In the genomic region with DNA sequence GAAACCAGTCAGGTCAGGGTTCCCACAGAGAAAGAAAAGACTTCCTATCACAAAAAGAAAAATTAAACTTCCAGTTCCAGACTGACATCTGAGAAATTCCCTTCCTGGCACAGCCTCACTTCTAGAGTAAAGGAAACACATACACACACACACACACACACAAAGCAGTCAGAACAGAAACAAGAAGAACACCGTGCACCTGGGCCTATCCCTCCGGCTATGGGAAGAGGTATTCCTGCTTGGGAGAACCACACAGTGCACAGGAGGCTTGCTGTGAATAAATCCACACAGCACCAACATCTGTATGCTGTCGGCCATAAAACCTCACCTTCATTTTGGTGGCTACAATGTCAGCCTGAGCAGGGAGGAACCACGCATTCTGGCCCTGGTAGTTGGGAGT, we compare ENCODE assay signal across 8 mouse cellular contexts. TPM values are rescaled to one million over a fixed set of nuclear protein-coding genes. Genes with fewer than 3 reads are reported as not detected.
DNase-seq lines count a peak whose midpoint lies in the region; ATAC-seq and TF ChIP-seq lines count a peak whose summit lies in the region.

No protein-coding gene starts in this region.

- H3K27me3 ChIP-seq in CH12.LX (replicated peaks) = no peaks in the 10 kb centered on the region
- no peaks in the 10 kb centered on the region for H3K27me3 ChIP-seq in hindbrain, embryonic 10.5 days (ENCODE audit: insufficient read depth, poor library complexity, severe bottlenecking)
- H3K27me3 ChIP-seq in liver, postnatal 0 days (ENCODE audit: insufficient read depth, low read length) = no peaks in the 10 kb centered on the region
- no peaks in the 10 kb centered on the region for H3K27me3 ChIP-seq in cerebellum, adult 2 months (ENCODE audit: control insufficient read depth, insufficient read depth, low read length)

- H3K27ac ChIP-seq in CH12.LX (ENCODE audit: insufficient read depth, low read depth) = peak overlapping the region; percentile 96
- peak overlapping the region; percentile 96; the same call in 1 of the 2 replicates for H3K27ac ChIP-seq in hindbrain, embryonic 10.5 days
- H3K27ac ChIP-seq in liver, postnatal 0 days (ENCODE audit: low read depth) = 0 out of 2 replicates have a peak overlapping the region, but pooled peaks have one; percentile 94
- no peak overlapping the region for H3K27ac ChIP-seq in cerebellum, adult 2 months (ENCODE audit: insufficient read depth, low read length)

- in situ Hi-C loops in CH12.LX (cut with MboI; ENCODE audit: low pct_ligation_motif_present, low pct_unique_long_range_greater_than_20kb, low sequenced_read_pairs) = no loop called here

- no peaks in the 10 kb centered on the region for H3K9me3 ChIP-seq in CH12.LX (replicated peaks; ENCODE audit: low read length)
- no peaks in the 10 kb centered on the region for H3K9me3 ChIP-seq in hindbrain, embryonic 10.5 days
- no peaks in the 10 kb centered on the region for H3K9me3 ChIP-seq in liver, postnatal 0 days (ENCODE audit: low read length)

- H3K4me2 ChIP-seq in CH12.LX (ENCODE audit: insufficient read depth, low read depth, poor library complexity, severe bottlenecking) = peak overlapping the region; percentile 86
- H3K4me2 ChIP-seq in liver, postnatal 0 days (ENCODE audit: low read depth, low read length) = peak overlapping the region; percentile 68

- H3K9ac ChIP-seq in CH12.LX (ENCODE audit: insufficient read depth, low read depth) = peak overlapping the region; percentile 96
- peak overlapping the region; percentile 91 for H3K9ac ChIP-seq in liver, postnatal 0 days (replicated peaks)

- no peak for TF ChIP-seq EP300 in CH12.LX (IDR thresholded peaks at IDR 0.05; ENCODE audit: low read length)
- TF ChIP-seq EP300 in liver, postnatal 0 days (IDR thresholded peaks at IDR 0.05; ENCODE audit: low read depth) = no peak

- H3K36me3 ChIP-seq in CH12.LX (replicated peaks in 1 of 2; ENCODE audit: control insufficient read depth in 1 of 2, insufficient read depth in 1 of 2, low read length in 1 of 2) = peaks cover 47 to 61% of the 10 kb centered on the region in 2 experiments
- peaks cover 57% of the 10 kb centered on the region for H3K36me3 ChIP-seq in hindbrain, embryonic 10.5 days
- peaks cover 54% of the 10 kb centered on the region for H3K36me3 ChIP-seq in liver, postnatal 0 days (replicated peaks; ENCODE audit: insufficient read depth, low read length)

- no peak for ATAC-seq in liver, postnatal 0 days

- DNase-seq in heart, adult 11 months = peak; percentile 78
- no peak for DNase-seq in heart, postnatal 10 days
- DNase-seq in CH12.LX (ENCODE audit: extremely low read depth) = no peak
- DNase-seq in hindbrain, embryonic 10.5 days (ENCODE audit: low spot score) = no peak
- no peak for DNase-seq in liver, postnatal 0 days
- no peak for DNase-seq in adrenal gland, postnatal 4 days (ENCODE audit: low spot score in 2 of 2)
- no peak for DNase-seq in left cerebral cortex, postnatal 10 days (ENCODE audit: extremely low spot score in 1 of 2, low spot score in 2 of 2)
- DNase-seq in cerebellum, adult 2 months = no peak

- intact Hi-C loops in heart, postnatal 10 days (cut with DNase I) = no loop called here
- intact Hi-C loops in left cerebral cortex, postnatal 10 days (cut with DNase I) = no loop called here

- peaks cover 0 to 47% of the 10 kb centered on the region in 2 experiments; a peak in 2 of 4 replicates for H3K4me1 ChIP-seq in CH12.LX (ENCODE audit: control insufficient read depth in 1 of 2, insufficient read depth in 2 of 2)
- H3K4me1 ChIP-seq in hindbrain, embryonic 10.5 days (replicated peaks) = peaks cover 33% of the 10 kb centered on the region
- H3K4me1 ChIP-seq in liver, postnatal 0 days (ENCODE audit: insufficient read depth) = peaks cover 29% of the 10 kb centered on the region
- H3K4me1 ChIP-seq in cerebellum, adult 2 months (ENCODE audit: control insufficient read depth, insufficient read depth, low read length) = peaks cover 9% of the 10 kb centered on the region; the same call in 1 of the 2 replicates

- peak overlapping the region; percentile 73 to 99 (median 89) for H3K4me3 ChIP-seq in CH12.LX (replicated peaks in 1 of 3; ENCODE audit: low read depth in 2 of 3, low read length in 2 of 3, poor library complexity in 1 of 3)
- H3K4me3 ChIP-seq in hindbrain, embryonic 10.5 days = peak overlapping the region; percentile 86
- H3K4me3 ChIP-seq in liver, postnatal 0 days (ENCODE audit: low read depth, low read length) = peak overlapping the region; percentile 88
- H3K4me3 ChIP-seq in cerebellum, adult 2 months (replicated peaks; ENCODE audit: insufficient read depth, low read depth, low read length) = no peak overlapping the region

- dilution Hi-C loops in CH12.LX (cut with MboI; ENCODE audit: extremely low pct_ligation_motif_present, extremely low pct_unique_long_range_greater_than_20kb, low sequenced_read_pairs) = no loop called here

- TF ChIP-seq POLR2A in CH12.LX (IDR thresholded peaks at IDR 0.05; ENCODE audit: low read depth, low read length) = no peak
- TF ChIP-seq POLR2A in cerebellum, adult 2 months (IDR thresholded peaks at IDR 0.05; ENCODE audit: borderline replicate concordance, insufficient read depth, low read length) = no peak

- no peak for TF ChIP-seq CTCF in CH12.LX (conservative IDR thresholded peaks at IDR 0.05 in 1 of 2, IDR thresholded peaks at IDR 0.05 in 1 of 2; ENCODE audit: low read depth in 2 of 2, low read length in 2 of 2)
- no peak for TF ChIP-seq CTCF in liver, postnatal 0 days (IDR thresholded peaks at IDR 0.05; ENCODE audit: low read depth)
- no peak for TF ChIP-seq CTCF in cerebellum, adult 2 months (IDR thresholded peaks at IDR 0.05; ENCODE audit: borderline replicate concordance, insufficient read depth, low read depth, low read length)

- TF ChIP-seq RAD21 in CH12.LX (IDR thresholded peaks at IDR 0.05; ENCODE audit: low read depth, low read length) = no peak

- peaks cover 33% of the 10 kb centered on the region for H3K79me2 ChIP-seq in CH12.LX (replicated peaks; ENCODE audit: control insufficient read depth, extremely low read depth, insufficient read depth, poor library complexity, severe bottlenecking)

- WGBS in hindbrain, embryonic 10.5 days = 91% methylated on average over 4 of the region's 4 CpGs
- 73% methylated on average over 4 of the region's 4 CpGs for WGBS in liver, postnatal 0 days (ENCODE audit: insufficient replicate concordance)
- WGBS in cerebellum, adult 2 months = 58% methylated on average over 4 of the region's 4 CpGs

TF ChIP-seq in CH12.LX, 34 proteins besides CTCF, POLR2A, EP300 and RAD21 (continues in another document):
- TF ChIP-seq NRF1 (IDR thresholded peaks at IDR 0.05; ENCODE audit: low read depth, low read length) (0 out of 2 replicates have a peak, but pooled peaks have one; percentile 24), HCFC1 (IDR thresholded peaks at IDR 0.05; ENCODE audit: low read depth, low read length) (no peak)

RNA-seq across cellular contexts. Expression of a gene that starts 11.7 kb away (rescaled TPM):
- 10 to 100 TPM; 36.6 to 56.3 TPM for total RNA-seq in heart, postnatal 10 days (2021)
- 177 and 269 TPM in 2 replicates for total RNA-seq in CH12.LX (2012; rRNA removed)
- total RNA-seq in CH12.LX (2014; rRNA removed) = 251 and 284 TPM in 2 replicates
- polyA plus RNA-seq in CH12.LX (2012; ENCODE audit: insufficient read length, low read depth) = 432 and 478 TPM in 2 replicates
- polyA plus RNA-seq in hindbrain, embryonic 10.5 days (2016; fragmentation: Nextera tagmentation; extraction: Ambion mirVana) = 128 and 146 TPM in 2 replicates
- polyA plus RNA-seq in liver, postnatal 0 days (2015; fragmentation: Nextera tagmentation; extraction: Ambion mirVana) = 64.4 and 68.0 TPM in 2 replicates
- total RNA-seq in adrenal gland, postnatal 4 days (2021) = 100 to 1,000 TPM; 161 to 174 TPM
- total RNA-seq in left cerebral cortex, postnatal 10 days (2021) = 100 to 1,000 TPM; 195 to 198 TPM
- 214 and 221 TPM in 2 replicates for polyA plus RNA-seq in cerebellum, adult 2 months (2012; rRNA removed)

RNA-seq across cellular contexts. Expression of a gene that starts 24.1 kb away (rescaled TPM):
- total RNA-seq in heart, postnatal 10 days (2021) = 10 to 100 TPM; 24.9 to 27.2 TPM
- total RNA-seq in CH12.LX (2012; rRNA removed) = 133 and 179 TPM in 2 replicates
- total RNA-seq in CH12.LX (2014; rRNA removed) = 182 and 203 TPM in 2 replicates
- 208 and 235 TPM in 2 replicates for polyA plus RNA-seq in CH12.LX (2012; ENCODE audit: insufficient read length, low read depth)
- polyA plus RNA-seq in hindbrain, embryonic 10.5 days (2016; fragmentation: Nextera tagmentation; extraction: Ambion mirVana) = 112 and 115 TPM in 2 replicates
- polyA plus RNA-seq in liver, postnatal 0 days (2015; fragmentation: Nextera tagmentation; extraction: Ambion mirVana) = 36.0 and 36.8 TPM in 2 replicates
- total RNA-seq in adrenal gland, postnatal 4 days (2021) = 10 to 100 TPM; 64.2 to 64.3 TPM
- total RNA-seq in left cerebral cortex, postnatal 10 days (2021) = 10 to 100 TPM; 47.3 to 47.4 TPM
- 55.5 and 57.6 TPM in 2 replicates for polyA plus RNA-seq in cerebellum, adult 2 months (2012; rRNA removed)

RNA-seq across cellular contexts. Expression of a gene that starts 29.0 kb away (rescaled TPM):
- not detected for total RNA-seq in heart, postnatal 10 days (2021)
- total RNA-seq in CH12.LX (2012; rRNA removed) = 3.8 and 4.8 TPM in 2 replicates
- total RNA-seq in CH12.LX (2014; rRNA removed) = 1.0 and 2.4 TPM in 2 replicates
- polyA plus RNA-seq in CH12.LX (2012; ENCODE audit: insufficient read length, low read depth) = 3.1 and 4.3 TPM in 2 replicates
- 2.8 and 2.9 TPM in 2 replicates for polyA plus RNA-seq in hindbrain, embryonic 10.5 days (2016; fragmentation: Nextera tagmentation; extraction: Ambion mirVana)
- 0.31 and 0.43 TPM in 2 replicates for polyA plus RNA-seq in liver, postnatal 0 days (2015; fragmentation: Nextera tagmentation; extraction: Ambion mirVana)
- 1 to 10 TPM; 2.3 to 2.5 TPM for total RNA-seq in adrenal gland, postnatal 4 days (2021)
- total RNA-seq in left cerebral cortex, postnatal 10 days (2021) = 1 to 10 TPM; 1.3 to 2.2 TPM
- polyA plus RNA-seq in cerebellum, adult 2 months (2012; rRNA removed) = 0.33 and 0.65 TPM in 2 replicates

RNA-seq across cellular contexts. Expression of a gene that starts 29.7 kb away (rescaled TPM):
- 10 to 100 TPM; 43.6 to 44.4 TPM for total RNA-seq in heart, postnatal 10 days (2021)
- total RNA-seq in CH12.LX (2012; rRNA removed) (47.5 and 48.1 TPM in 2 replicates), CH12.LX (2014; rRNA removed) (49.1 and 49.7 TPM in 2 replicates)
- polyA plus RNA-seq in CH12.LX (2012; ENCODE audit: insufficient read length, low read depth) = 35.2 and 39.3 TPM in 2 replicates
- 95.6 and 106 TPM in 2 replicates for polyA plus RNA-seq in hindbrain, embryonic 10.5 days (2016; fragmentation: Nextera tagmentation; extraction: Ambion mirVana)
- polyA plus RNA-seq in liver, postnatal 0 days (2015; fragmentation: Nextera tagmentation; extraction: Ambion mirVana) = 36.3 and 37.5 TPM in 2 replicates
- total RNA-seq in adrenal gland, postnatal 4 days (2021) = 100 to 1,000 TPM; 118 to 125 TPM
- 10 to 100 TPM; 68.1 to 69.0 TPM for total RNA-seq in left cerebral cortex, postnatal 10 days (2021)
- polyA plus RNA-seq in cerebellum, adult 2 months (2012; rRNA removed) = 116 and 119 TPM in 2 replicates

RNA-seq across cellular contexts. Expression of a gene that starts 45.4 kb away (rescaled TPM):
- 10 to 100 TPM; 61.7 to 67.6 TPM for total RNA-seq in heart, postnatal 10 days (2021)
- 66.5 and 83.6 TPM in 2 replicates for total RNA-seq in CH12.LX (2012; rRNA removed)
- total RNA-seq in CH12.LX (2014; rRNA removed) = 101 and 102 TPM in 2 replicates
- polyA plus RNA-seq in CH12.LX (2012; ENCODE audit: insufficient read length, low read depth) = 136 and 160 TPM in 2 replicates
- polyA plus RNA-seq in hindbrain, embryonic 10.5 days (2016; fragmentation: Nextera tagmentation; extraction: Ambion mirVana) = 233 and 249 TPM in 2 replicates
- polyA plus RNA-seq in liver, postnatal 0 days (2015; fragmentation: Nextera tagmentation; extraction: Ambion mirVana) = 47.9 and 49.9 TPM in 2 replicates
- total RNA-seq in adrenal gland, postnatal 4 days (2021) = 100 to 1,000 TPM; 124 to 145 TPM
- total RNA-seq in left cerebral cortex, postnatal 10 days (2021) = 10 to 100 TPM; 72.7 to 76.2 TPM
- 134 and 135 TPM in 2 replicates for polyA plus RNA-seq in cerebellum, adult 2 months (2012; rRNA removed)
